15 mouse cellular contexts compared by ENCODE assay signal in genomic region chr6:97290687-97291086, GRCm38 (mm10). TPM values are rescaled to one million over a fixed set of nuclear protein-coding genes. Genes with fewer than 3 reads are reported as not detected.
DNase-seq lines count a peak whose midpoint lies in the region; ATAC-seq and TF ChIP-seq lines count a peak whose summit lies in the region.
"Had no signal": no experiment of that assay in that cellular context is flagged by ENCODE, and none has a peak within 500 bp of the region (broad histone marks: within the 10 kb centered on the region; RNA-seq: fewer than 3 reads in every experiment).

No protein-coding gene starts in this region.

- 66% methylated on average over 3 of the region's 3 CpGs for WGBS in kidney, postnatal 0 days
- 19% methylated on average over 3 of the region's 3 CpGs for WGBS in forebrain, embryonic 15.5 days
- 88% methylated on average over 3 of the region's 3 CpGs for WGBS in cerebellum, adult 2 months

- H3K27me3 ChIP-seq in kidney, postnatal 0 days (ENCODE audit: insufficient read depth, low read length), result no peaks in the 10 kb centered on the region
- no peaks in the 10 kb centered on the region for H3K27me3 ChIP-seq in forebrain, embryonic 15.5 days
- no peaks in the 10 kb centered on the region for H3K27me3 ChIP-seq in cerebellum, adult 2 months (ENCODE audit: control insufficient read depth, insufficient read depth, low read length)
- H3K27me3 ChIP-seq: midbrain, embryonic 15.5 days had no signal

- no peak overlapping the region for H3K27ac ChIP-seq in kidney, postnatal 0 days
- 0 out of 2 replicates have a peak overlapping the region, but pooled peaks have one; percentile 17 for H3K27ac ChIP-seq in forebrain, embryonic 15.5 days (replicated peaks)
- H3K27ac ChIP-seq in cerebellum, adult 2 months (ENCODE audit: insufficient read depth, low read length), result no peak overlapping the region
- H3K27ac ChIP-seq: midbrain, embryonic 15.5 days had no signal

- no peak overlapping the region for H3K4me3 ChIP-seq in kidney, postnatal 0 days (replicated peaks; ENCODE audit: low read depth, low read length)
- H3K4me3 ChIP-seq in forebrain, embryonic 15.5 days, result no peak overlapping the region
- H3K4me3 ChIP-seq in cerebellum, adult 2 months (replicated peaks; ENCODE audit: insufficient read depth, low read depth, low read length), result no peak overlapping the region
- H3K4me3 ChIP-seq: midbrain, embryonic 15.5 days had no signal

- peaks cover 29% of the 10 kb centered on the region for H3K36me3 ChIP-seq in kidney, postnatal 0 days (ENCODE audit: insufficient read depth, low read length)
- H3K36me3 ChIP-seq in forebrain, embryonic 15.5 days, result peaks cover 15% of the 10 kb centered on the region

- TF ChIP-seq POLR2A in brain, embryonic 14.5 days (IDR thresholded peaks at IDR 0.05; ENCODE audit: borderline replicate concordance, extremely low read depth, insufficient read depth, insufficient read length, poor library complexity, severe bottlenecking), result no peak
- no peak for TF ChIP-seq POLR2A in cerebellum, adult 2 months (IDR thresholded peaks at IDR 0.05; ENCODE audit: borderline replicate concordance, insufficient read depth, low read length)

- peak; percentile 63 for DNase-seq in heart, adult 11 months
- DNase-seq in heart, postnatal 14 days, result no peak
- peak; percentile 41 for DNase-seq in kidney, postnatal 0 days (ENCODE audit: low spot score)
- DNase-seq in kidney, adult 11 months, result no peak
- DNase-seq in brain, embryonic 14.5 days (ENCODE audit: low read depth), result peak; percentile 47
- DNase-seq in cerebellum, adult 2 months, result no peak
- DNase-seq: cerebellum, adult 11-12 months; kidney, postnatal 25 days; lung, adult 2 months; right cerebral cortex, adult 18-20 months had no signal

- no peaks in the 10 kb centered on the region for H3K4me1 ChIP-seq in kidney, postnatal 0 days (replicated peaks; ENCODE audit: insufficient read depth, low read length)
- H3K4me1 ChIP-seq in forebrain, embryonic 15.5 days, result peaks cover 11% of the 10 kb centered on the region
- H3K4me1 ChIP-seq in cerebellum, adult 2 months (ENCODE audit: control insufficient read depth, insufficient read depth, low read length), result no peaks in the 10 kb centered on the region
- H3K4me1 ChIP-seq: midbrain, embryonic 15.5 days had no signal

- intact Hi-C loops in heart, postnatal 14 days (cut with DNase I), result no loop called here

- no peak overlapping the region for H3K9ac ChIP-seq in kidney, postnatal 0 days (ENCODE audit: low read depth, low read length)
- H3K9ac ChIP-seq in forebrain, embryonic 15.5 days (replicated peaks), result no peak overlapping the region
- H3K9ac ChIP-seq: midbrain, embryonic 15.5 days had no signal

- TF ChIP-seq CTCF in kidney, postnatal 0 days (IDR thresholded peaks at IDR 0.05; ENCODE audit: low read depth), result no peak
- no peak for TF ChIP-seq CTCF in brain, embryonic 14.5 days (IDR thresholded peaks at IDR 0.05; ENCODE audit: borderline replicate concordance, extremely low read depth, insufficient read depth, insufficient read length)
- TF ChIP-seq CTCF in cerebellum, adult 2 months (IDR thresholded peaks at IDR 0.05; ENCODE audit: borderline replicate concordance, insufficient read depth, low read depth, low read length), result no peak

- ATAC-seq in kidney, postnatal 0 days (replicated peaks; ENCODE audit: low FRiP score, low read depth), result no peak
- ATAC-seq in forebrain, embryonic 15.5 days (replicated peaks), result no peak
- ATAC-seq: midbrain, embryonic 15.5 days had no signal

- no peak overlapping the region for H3K4me2 ChIP-seq in kidney, postnatal 0 days (ENCODE audit: low read length)
- H3K4me2 ChIP-seq in forebrain, embryonic 15.5 days (replicated peaks), result no peak overlapping the region
- H3K4me2 ChIP-seq: midbrain, embryonic 15.5 days had no signal

- H3K9me3 ChIP-seq in kidney, postnatal 0 days (replicated peaks; ENCODE audit: low read length), result no peaks in the 10 kb centered on the region
- H3K9me3 ChIP-seq in forebrain, embryonic 15.5 days, result no peaks in the 10 kb centered on the region
- H3K9me3 ChIP-seq: midbrain, embryonic 15.5 days had no signal

RNA-seq across cellular contexts. Expression of gene Lmod3, which starts 38.1 kb away (rescaled TPM):
- total RNA-seq in heart, postnatal 14 days (2021), result 10 to 100 TPM; 50.2 to 55.6 TPM
- 0.31 and 0.36 TPM in 2 replicates for polyA plus RNA-seq in kidney, postnatal 0 days (2015; fragmentation: Nextera tagmentation; extraction: Ambion mirVana)
- 0.05 and 0.09 TPM in 2 replicates for polyA plus RNA-seq in brain, embryonic 14.5 days (2012; rRNA removed)
- polyA plus RNA-seq in forebrain, embryonic 15.5 days (2015; fragmentation: Nextera tagmentation; extraction: Ambion mirVana), result 0.08 TPM in 2 replicates
- 0.06 and 0.08 TPM in 2 replicates for polyA plus RNA-seq in cerebellum, adult 2 months (2012; rRNA removed)
- total RNA-seq: common myeloid progenitor, adult 5-6 weeks; megakaryocyte, adult 5-6 weeks had no signal
- polyA plus RNA-seq: midbrain, embryonic 15.5 days; spleen, adult 2 months had no signal

Comparison
In these comparisons a context has a peak if more than half of its experiments do, and no peak if none do; other contexts are left out.
1. DNase-seq: peak in heart, adult 11 months (single experiment), kidney, postnatal 0 days (single experiment) and brain, embryonic 14.5 days (single experiment); none in heart, postnatal 14 days (0 of 2), kidney, adult 11 months (single experiment) and cerebellum, adult 2 months (0 of 2).